In genomic region chr14:31519165-31519564, GRCm38 (mm10) we compare ENCODE assay signal across 12 mouse cellular contexts. TPM values are rescaled to one million over a fixed set of nuclear protein-coding genes. Genes with fewer than 3 reads are reported as not detected.
A peak's percentile ranks its signal among the peaks of the same experiment; 100 is the strongest.
DNase-seq lines count a peak whose midpoint lies in the region; ATAC-seq and TF ChIP-seq lines count a peak whose summit lies in the region.
"Had no signal": no experiment of that assay in that cellular context is flagged by ENCODE, and none has a peak within 500 bp of the region (broad histone marks: within the 10 kb centered on the region; RNA-seq: fewer than 3 reads in every experiment).

No protein-coding gene starts in this region.

- H3K4me1 ChIP-seq in cerebellum, adult 2 months (ENCODE audit: control insufficient read depth, insufficient read depth, low read length), result no peaks in the 10 kb centered on the region; the same call in 1 of the 2 replicates
- H3K4me1 ChIP-seq in lung, embryonic 14.5 days (ENCODE audit: insufficient read depth), result no peaks in the 10 kb centered on the region
- H3K4me1 ChIP-seq in small intestine, adult 2 months (ENCODE audit: control insufficient read depth, insufficient read depth, insufficient read length, low read length), result no peaks in the 10 kb centered on the region; the same call in 1 of the 2 replicates
- H3K4me1 ChIP-seq in hindbrain, embryonic 10.5 days (replicated peaks), result 0 out of 2 replicates have a peak, but pooled peaks cover 4% of the 10 kb centered on the region
- H3K4me1 ChIP-seq: limb, embryonic 15.5 days; neural tube, embryonic 13.5 days had no signal

- no peak for DNase-seq in cerebellum, adult 2 months
- peak; percentile 77 for DNase-seq in lung, embryonic 14.5 days
- DNase-seq in lung, adult 18-20 months, result no peak
- DNase-seq in kidney, adult 8-10 months, result peak; percentile 46 to 62
- no peak for DNase-seq in hindbrain, embryonic 10.5 days (ENCODE audit: low spot score)
- no peak for DNase-seq in spleen, adult 18-20 months
- DNase-seq: B cell, adult 2 months; gastrocnemius, postnatal 10 days had no signal

- no peaks in the 10 kb centered on the region for H3K36me3 ChIP-seq in lung, embryonic 14.5 days (ENCODE audit: insufficient read depth)
- H3K36me3 ChIP-seq in small intestine, adult 2 months (ENCODE audit: control insufficient read depth, insufficient read depth, low read length), result no peaks in the 10 kb centered on the region
- no peaks in the 10 kb centered on the region for H3K36me3 ChIP-seq in hindbrain, embryonic 10.5 days
- H3K36me3 ChIP-seq: limb, embryonic 15.5 days; neural tube, embryonic 13.5 days had no signal

- no peaks in the 10 kb centered on the region; the same call in 1 of the 2 replicates for H3K9me3 ChIP-seq in lung, embryonic 14.5 days (ENCODE audit: low read depth, low read length)
- H3K9me3 ChIP-seq in hindbrain, embryonic 10.5 days, result peaks cover 6% of the 10 kb centered on the region
- H3K9me3 ChIP-seq: limb, embryonic 15.5 days had no signal

- no peak for ATAC-seq in cerebellum, adult (ENCODE audit: insufficient number of reproducible peaks, low FRiP score, low TSS enrichment)
- no peak; the same call in 1 of the 2 replicates for ATAC-seq in lung, embryonic 14.5 days (ENCODE audit: insufficient read depth)

- H3K4me3 ChIP-seq in cerebellum, adult 2 months (replicated peaks; ENCODE audit: insufficient read depth, low read depth, low read length), result no peak overlapping the region
- H3K4me3 ChIP-seq in lung, embryonic 14.5 days (ENCODE audit: low read depth, low read length), result no peak overlapping the region
- H3K4me3 ChIP-seq in small intestine, adult 2 months (ENCODE audit: low read depth, low read length), result no peak overlapping the region
- no peak overlapping the region for H3K4me3 ChIP-seq in hindbrain, embryonic 10.5 days
- H3K4me3 ChIP-seq: limb, embryonic 15.5 days; neural tube, embryonic 13.5 days had no signal

- H3K27ac ChIP-seq in cerebellum, adult 2 months (ENCODE audit: insufficient read depth, low read length), result no peak overlapping the region
- no peak overlapping the region for H3K27ac ChIP-seq in lung, embryonic 14.5 days (ENCODE audit: low read depth)
- no peak overlapping the region for H3K27ac ChIP-seq in small intestine, adult 2 months (ENCODE audit: insufficient read depth, low read depth, low read length)
- no peak overlapping the region for H3K27ac ChIP-seq in hindbrain, embryonic 10.5 days
- H3K27ac ChIP-seq: limb, embryonic 15.5 days; neural tube, embryonic 13.5 days had no signal

- H3K27me3 ChIP-seq in cerebellum, adult 2 months (ENCODE audit: control insufficient read depth, insufficient read depth, low read length), result no peaks in the 10 kb centered on the region
- H3K27me3 ChIP-seq in lung, embryonic 14.5 days (ENCODE audit: insufficient read depth, low read length), result no peaks in the 10 kb centered on the region
- H3K27me3 ChIP-seq in small intestine, adult 2 months (ENCODE audit: control insufficient read depth, insufficient read depth, low read length), result no peaks in the 10 kb centered on the region
- H3K27me3 ChIP-seq in hindbrain, embryonic 10.5 days (ENCODE audit: insufficient read depth, poor library complexity, severe bottlenecking), result no peaks in the 10 kb centered on the region
- H3K27me3 ChIP-seq: limb, embryonic 15.5 days; neural tube, embryonic 13.5 days had no signal

- H3K9ac ChIP-seq in lung, embryonic 14.5 days, result peak overlapping the region; percentile 23; the same call in 1 of the 2 replicates
- H3K9ac ChIP-seq: limb, embryonic 15.5 days; neural tube, embryonic 13.5 days had no signal

- TF ChIP-seq CTCF in cerebellum, adult 2 months (IDR thresholded peaks at IDR 0.05; ENCODE audit: borderline replicate concordance, insufficient read depth, low read depth, low read length), result peak; percentile 37; the same call in 1 of the 2 replicates
- peak; percentile 72 for TF ChIP-seq CTCF in lung, embryonic 14.5 days (IDR thresholded peaks at IDR 0.05; ENCODE audit: low read depth)
- TF ChIP-seq CTCF in small intestine, adult 2 months (IDR thresholded peaks at IDR 0.05; ENCODE audit: extremely low read depth, insufficient read length, insufficient replicate concordance, low read depth, low read length), result peak; percentile 32; the same call in 1 of the 2 replicates

- H3K4me2 ChIP-seq in lung, embryonic 14.5 days, result peak overlapping the region; percentile 33; the same call in 1 of the 2 replicates
- H3K4me2 ChIP-seq: limb, embryonic 15.5 days; neural tube, embryonic 13.5 days had no signal

- WGBS in cerebellum, adult 2 months, result 35% methylated on average over 3 of the region's 3 CpGs
- 29% methylated on average over 3 of the region's 3 CpGs for WGBS in lung, embryonic 14.5 days
- 11% methylated on average over 3 of the region's 3 CpGs for WGBS in small intestine, adult 2 months
- 58% methylated on average over 3 of the region's 3 CpGs for WGBS in hindbrain, embryonic 10.5 days

- TF ChIP-seq POLR2A in cerebellum, adult 2 months (IDR thresholded peaks at IDR 0.05; ENCODE audit: borderline replicate concordance, insufficient read depth, low read length), result no peak
- no peak for TF ChIP-seq POLR2A in small intestine, adult 2 months (IDR thresholded peaks at IDR 0.05; ENCODE audit: low read depth, low read length)

RNA-seq across cellular contexts. Expression of gene Mettl6, which starts 24.3 kb away (rescaled TPM):
- polyA plus RNA-seq in cerebellum, adult 2 months (2012; rRNA removed), result 22.8 and 23.6 TPM in 2 replicates
- 52.9 and 57.3 TPM in 2 replicates for polyA plus RNA-seq in lung, embryonic 14.5 days (2014; fragmentation: Nextera tagmentation; extraction: Ambion mirVana)
- 2.2 and 3.3 TPM in 2 replicates for polyA plus RNA-seq in small intestine, adult 2 months (2012; rRNA removed)
- 62.3 and 80.7 TPM in 2 replicates for polyA plus RNA-seq in hindbrain, embryonic 10.5 days (2016; fragmentation: Nextera tagmentation; extraction: Ambion mirVana)

RNA-seq across cellular contexts. Expression of gene Eaf1, which starts 25.0 kb away (rescaled TPM):
- 25.0 and 26.5 TPM in 2 replicates for polyA plus RNA-seq in cerebellum, adult 2 months (2012; rRNA removed)
- 27.1 and 27.5 TPM in 2 replicates for polyA plus RNA-seq in lung, embryonic 14.5 days (2014; fragmentation: Nextera tagmentation; extraction: Ambion mirVana)
- 14.5 and 24.0 TPM in 2 replicates for polyA plus RNA-seq in small intestine, adult 2 months (2012; rRNA removed)
- polyA plus RNA-seq in hindbrain, embryonic 10.5 days (2016; fragmentation: Nextera tagmentation; extraction: Ambion mirVana), result 19.3 and 25.1 TPM in 2 replicates

Comparison
In these comparisons a context has a peak if more than half of its experiments do, and no peak if none do; other contexts are left out.
1. DNase-seq: peak in lung, embryonic 14.5 days (single experiment) and kidney, adult 8-10 months (2 of 2); none in cerebellum, adult 2 months (0 of 2), lung, adult 18-20 months (0 of 2), hindbrain, embryonic 10.5 days (single experiment) and spleen, adult 18-20 months (0 of 2).
2. Peak in every context shown above with its lines, with median percentiles within 50 percentile points of each other: CTCF ChIP-seq.